ENCODE assay signal across 8 mouse cellular contexts in genomic region chr2:18041199-18041885, GRCm38 (mm10). TPM values are rescaled to one million over a fixed set of nuclear protein-coding genes. Genes with fewer than 3 reads are reported as not detected.
A peak's percentile ranks its signal among the peaks of the same experiment; 100 is the strongest.
DNase-seq lines count a peak whose midpoint lies in the region; ATAC-seq and TF ChIP-seq lines count a peak whose summit lies in the region.

No protein-coding gene starts in this region.

- no peak for TF ChIP-seq CTCF in forebrain, postnatal 0 days (IDR thresholded peaks at IDR 0.05; ENCODE audit: low read depth)
- TF ChIP-seq CTCF in olfactory bulb, adult 2 months (IDR thresholded peaks at IDR 0.05; ENCODE audit: insufficient read depth, low read depth, low read length): no peak

- H3K4me1 ChIP-seq in forebrain, postnatal 0 days (ENCODE audit: insufficient read depth): peaks cover 26% of the 10 kb centered on the region
- peaks cover 68% of the 10 kb centered on the region for H3K4me1 ChIP-seq in limb, embryonic 10.5 days
- H3K4me1 ChIP-seq in olfactory bulb, adult 2 months (ENCODE audit: control insufficient read depth, insufficient read depth, low read length): peaks cover 6% of the 10 kb centered on the region; the same call in 1 of the 2 replicates

- DNase-seq in right cerebral cortex, postnatal 14 days: peak; percentile 35
- no peak for DNase-seq in right cerebral cortex, adult 2 months (ENCODE audit: low spot score in 2 of 2)
- peak; percentile 67 for DNase-seq in forebrain, postnatal 0 days
- DNase-seq in limb, embryonic 10.5 days (ENCODE audit: low spot score): peak; percentile 82
- DNase-seq in left cerebral cortex, adult 8-10 months (ENCODE audit: low spot score in 2 of 2): no peak
- no peak for DNase-seq in urinary bladder, adult 18-20 months (ENCODE audit: low spot score in 2 of 2)
- DNase-seq in thymus, postnatal 0 days (ENCODE audit: low spot score): no peak

- peak overlapping the region; percentile 72 for H3K27ac ChIP-seq in forebrain, postnatal 0 days (ENCODE audit: low read depth, low read length)
- peak overlapping the region; percentile 96 for H3K27ac ChIP-seq in limb, embryonic 10.5 days
- peak overlapping the region; percentile 48; the same call in 1 of the 2 replicates for H3K27ac ChIP-seq in olfactory bulb, adult 2 months (ENCODE audit: insufficient read depth, low read depth, low read length)

- H3K4me2 ChIP-seq in forebrain, postnatal 0 days (ENCODE audit: low read depth): peak overlapping the region; percentile 70

- 9% methylated on average over 14 of the region's 14 CpGs for WGBS in forebrain, postnatal 0 days
- WGBS in limb, embryonic 10.5 days: 4% methylated on average over 14 of the region's 14 CpGs
- WGBS in olfactory bulb, adult 2 months: 75% methylated on average over 14 of the region's 14 CpGs

- H3K36me3 ChIP-seq in forebrain, postnatal 0 days (ENCODE audit: insufficient read depth): no peaks in the 10 kb centered on the region
- no peaks in the 10 kb centered on the region for H3K36me3 ChIP-seq in limb, embryonic 10.5 days

- no peak for TF ChIP-seq POLR2A in olfactory bulb, adult 2 months (IDR thresholded peaks at IDR 0.05; ENCODE audit: insufficient read depth, low read depth, low read length)

- ATAC-seq in forebrain, postnatal 0 days: peak; percentile 75

- peak overlapping the region; percentile 10; the same call in 1 of the 2 replicates for H3K4me3 ChIP-seq in forebrain, postnatal 0 days (ENCODE audit: low read depth, low read length)
- peak overlapping the region; percentile 49 for H3K4me3 ChIP-seq in limb, embryonic 10.5 days
- no peak overlapping the region for H3K4me3 ChIP-seq in olfactory bulb, adult 2 months (ENCODE audit: insufficient read depth, low read depth, low read length)

- peak overlapping the region; percentile 58 for H3K9ac ChIP-seq in forebrain, postnatal 0 days

- H3K9me3 ChIP-seq in forebrain, postnatal 0 days (ENCODE audit: low read length): no peaks in the 10 kb centered on the region
- H3K9me3 ChIP-seq in limb, embryonic 10.5 days (replicated peaks): no peaks in the 10 kb centered on the region

- H3K27me3 ChIP-seq in forebrain, postnatal 0 days (ENCODE audit: insufficient read depth, low read length): no peaks in the 10 kb centered on the region
- no peaks in the 10 kb centered on the region for H3K27me3 ChIP-seq in limb, embryonic 10.5 days (ENCODE audit: low read depth, poor library complexity, severe bottlenecking)

RNA-seq across cellular contexts. Expression of gene A930004D18Rik, which starts 3.8 kb away (rescaled TPM):
- total RNA-seq in forebrain, postnatal 0 days (2014; rRNA removed): 2.6 and 3.5 TPM in 2 replicates
- 10.1 and 11.8 TPM in 2 replicates for polyA plus RNA-seq in forebrain, postnatal 0 days (2015; fragmentation: Nextera tagmentation; extraction: Ambion mirVana)
- 11.5 and 11.6 TPM in 2 replicates for polyA plus RNA-seq in limb, embryonic 10.5 days (2016; fragmentation: Nextera tagmentation; extraction: Ambion mirVana)
- polyA plus RNA-seq in olfactory bulb, adult 2 months (2012; ENCODE audit: insufficient read depth, insufficient read length, low replicate concordance, missing spikeins): not detected in 2 replicates
- 1 to 10 TPM; 1.8 to 3.5 (median 2.2) TPM for total RNA-seq in left cerebral cortex, adult 8-10 months (2022)
- 2.6 and 3.3 TPM in 2 replicates for polyA plus RNA-seq in thymus, postnatal 0 days (2015; fragmentation: Nextera tagmentation; extraction: Ambion mirVana)

RNA-seq across cellular contexts. Expression of gene Skida1, which starts 7.5 kb away (rescaled TPM):
- 11.4 and 12.6 TPM in 2 replicates for total RNA-seq in forebrain, postnatal 0 days (2014; rRNA removed)
- 4.3 and 4.9 TPM in 2 replicates for polyA plus RNA-seq in forebrain, postnatal 0 days (2015; fragmentation: Nextera tagmentation; extraction: Ambion mirVana)
- 7.0 and 11.5 TPM in 2 replicates for polyA plus RNA-seq in limb, embryonic 10.5 days (2016; fragmentation: Nextera tagmentation; extraction: Ambion mirVana)
- not detected in 2 replicates for polyA plus RNA-seq in olfactory bulb, adult 2 months (2012; ENCODE audit: insufficient read depth, insufficient read length, low replicate concordance, missing spikeins)
- 10 to 100 TPM in 1 of 4 experiments, 1 to 10 TPM in 3; 7.9 to 10.6 (median 8.5) TPM for total RNA-seq in left cerebral cortex, adult 8-10 months (2022)
- 0.65 and 0.77 TPM in 2 replicates for polyA plus RNA-seq in thymus, postnatal 0 days (2015; fragmentation: Nextera tagmentation; extraction: Ambion mirVana)

RNA-seq across cellular contexts. Expression of gene Mllt10, which starts 13.7 kb away (rescaled TPM):
- total RNA-seq in forebrain, postnatal 0 days (2014; rRNA removed): 27.3 and 31.3 TPM in 2 replicates
- polyA plus RNA-seq in forebrain, postnatal 0 days (2015; fragmentation: Nextera tagmentation; extraction: Ambion mirVana): 15.9 and 27.4 TPM in 2 replicates
- polyA plus RNA-seq in limb, embryonic 10.5 days (2016; fragmentation: Nextera tagmentation; extraction: Ambion mirVana): 56.9 and 65.3 TPM in 2 replicates
- 433 TPM in 1 of 2 replicates, not detected in the other for polyA plus RNA-seq in olfactory bulb, adult 2 months (2012; ENCODE audit: insufficient read depth, insufficient read length, low replicate concordance, missing spikeins)
- total RNA-seq in left cerebral cortex, adult 8-10 months (2022): 10 to 100 TPM; 53.3 to 62.7 (median 56.5) TPM
- 53.2 and 70.2 TPM in 2 replicates for polyA plus RNA-seq in thymus, postnatal 0 days (2015; fragmentation: Nextera tagmentation; extraction: Ambion mirVana)

RNA-seq across cellular contexts. Expression of gene H2al2a, which starts 44.6 kb away (rescaled TPM):
- total RNA-seq in forebrain, postnatal 0 days (2014; rRNA removed): not detected in 2 replicates
- polyA plus RNA-seq in forebrain, postnatal 0 days (2015; fragmentation: Nextera tagmentation; extraction: Ambion mirVana): not detected in 2 replicates
- polyA plus RNA-seq in limb, embryonic 10.5 days (2016; fragmentation: Nextera tagmentation; extraction: Ambion mirVana): not detected in 2 replicates
- not detected in 2 replicates for polyA plus RNA-seq in olfactory bulb, adult 2 months (2012; ENCODE audit: insufficient read depth, insufficient read length, low replicate concordance, missing spikeins)
- total RNA-seq in left cerebral cortex, adult 8-10 months (2022): not detected
- polyA plus RNA-seq in thymus, postnatal 0 days (2015; fragmentation: Nextera tagmentation; extraction: Ambion mirVana): not detected in 2 replicates

Comparison
In these comparisons a context has a peak if more than half of its experiments do, and no peak if none do; other contexts are left out.
1. DNase-seq: peak in right cerebral cortex, postnatal 14 days (single experiment), forebrain, postnatal 0 days (single experiment) and limb, embryonic 10.5 days (single experiment); none in right cerebral cortex, adult 2 months (0 of 2), left cerebral cortex, adult 8-10 months (0 of 2), urinary bladder, adult 18-20 months (0 of 2) and thymus, postnatal 0 days (single experiment).
2. Peak in every context shown above with its lines, with median percentiles within 50 percentile points of each other: H3K27ac ChIP-seq.